Mouse (Mus musculus) brain, embryonic 14.5 days (tissue): Measurements from ENCODE around the gene Slc16a4.

Experiments used
- CTCF ChIP-seq: fragments of 200-500 bp; IDR thresholded peaks from 2 replicates; pipeline ENCODE4 v1.5.1; 2012; ENCODE audit warnings: inconsistent platforms, mild to moderate bottlenecking, moderate library complexity, borderline replicate concordance; ENCODE audit not compliant: insufficient read depth, insufficient read length; ENCODE audit errors: extremely low read depth
- POLR2A ChIP-seq: fragments of 200-500 bp; IDR thresholded peaks from 2 replicates; pipeline ENCODE4 v1.6.1; 2012; ENCODE audit warnings: mild to moderate bottlenecking, inconsistent platforms, borderline replicate concordance; ENCODE audit not compliant: poor library complexity, insufficient read depth, insufficient read length, severe bottlenecking; ENCODE audit errors: extremely low read depth

GRCm38 (mm10) chr3:107256724-107257123, 34.3 kb upstream of the Slc16a4 start:
- TF ChIP-seq CTCF, result no peak
- TF ChIP-seq POLR2A, result no peak
